Mouse (Mus musculus) heart, adult 8-10 months (tissue): Measurements from ENCODE around the gene Agpat4. TPM values are rescaled to one million over a fixed set of nuclear protein-coding genes. Genes with fewer than 3 reads are reported as not detected.
A peak's percentile ranks its signal among the peaks of the same experiment; 100 is the strongest.

Experiments
- DNase-seq: peaks from one replicate; pipeline ENCODE4 v3.0.0; 2022; ENCODE audit warnings: low spot score
- total RNA-seq, 4 experiments: library from RNA; stranded (reverse); gene quantifications; 2 replicates each; pipeline ENCODE4 v1.2.4; 2022

Agpat4 gene
- 1 to 10 TPM; 2.5 to 3.8 (median 3.4) TPM for total RNA-seq

DNA sequence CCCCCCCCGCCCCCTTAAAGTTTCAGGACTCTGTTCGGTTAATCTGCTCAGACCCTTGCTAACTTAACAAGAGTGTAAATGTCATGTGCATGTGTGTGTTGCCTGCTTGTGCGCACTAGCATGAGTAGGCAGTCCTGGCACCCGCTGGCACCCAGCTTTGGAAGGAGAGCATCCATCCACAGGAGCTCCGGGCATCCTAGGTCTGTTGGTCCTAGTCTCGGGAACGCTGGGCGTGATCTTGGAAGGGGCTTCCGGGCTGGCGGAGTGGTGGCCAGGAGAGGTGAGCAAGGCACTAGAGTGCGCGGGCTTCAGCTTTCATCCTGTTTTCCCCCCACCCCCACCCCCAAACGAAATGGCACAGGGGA, at the start of gene Agpat4:
Gene Agpat4 (plus strand): TSS at position 144 of the 365 bp plus-strand sequence.
- no peak for DNase-seq

GRCm38 (mm10) chr17:12076816-12077215, 41.7 kb upstream of the Agpat4 start:
- no peak for DNase-seq

GRCm38 (mm10) chr17:12080656-12081495, 37.6 kb upstream of the Agpat4 start:
- DNase-seq, result no peak

DNA sequence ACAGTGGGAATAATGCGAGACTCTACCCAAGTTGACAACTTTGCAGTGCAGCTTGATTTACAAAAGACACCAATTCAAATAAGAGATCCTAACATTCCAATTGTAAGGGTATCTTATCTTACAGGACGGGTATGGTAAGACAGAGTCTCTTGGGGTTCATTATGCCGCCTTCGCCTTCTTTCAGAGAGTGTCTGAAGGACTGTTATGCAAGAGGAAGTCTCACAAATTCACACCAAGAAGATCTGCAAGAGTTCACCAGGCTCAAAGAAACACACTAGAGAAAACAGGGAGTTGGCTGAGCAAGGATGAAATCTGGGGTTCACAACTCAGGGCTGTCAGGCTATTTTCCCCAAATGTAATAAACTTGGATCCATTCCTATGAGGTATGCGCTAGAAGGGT, 36.3 kb upstream of the Agpat4 start:
- no peak for DNase-seq

- no peak for DNase-seq
These were observed 28.1 kb upstream of the Agpat4 start for GRCm38 (mm10) chr17:12090261-12090927.

- no peak for DNase-seq
These were observed 25.5 kb upstream of the Agpat4 start for GRCm38 (mm10) chr17:12092901-12093564.

DNA sequence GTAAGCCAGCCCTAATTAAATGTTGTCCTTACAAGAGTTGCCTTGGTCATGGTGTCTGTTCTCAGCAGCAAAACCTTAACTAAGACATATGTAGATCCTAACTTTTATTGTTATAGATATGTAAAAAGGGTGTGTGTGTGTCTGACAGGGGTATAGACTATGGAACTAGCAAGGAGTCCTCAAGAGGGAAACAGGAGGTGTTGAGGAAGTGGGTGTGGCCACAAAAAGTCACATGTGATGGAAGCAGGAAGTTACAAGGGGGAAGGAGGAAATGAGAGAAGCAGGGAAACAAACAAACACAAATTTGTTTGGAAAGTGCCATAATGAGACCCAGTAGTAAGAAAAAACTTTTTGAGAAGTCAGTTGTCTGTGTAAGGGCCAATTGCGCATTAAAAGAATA, 24.5 kb upstream of the Agpat4 start:
- no peak for DNase-seq

- DNase-seq, result peak; percentile 28
These were observed 23.5 kb upstream of the Agpat4 start for GRCm38 (mm10) chr17:12094827-12095590.

GRCm38 (mm10) chr17:12099415-12099814, 19.1 kb upstream of the Agpat4 start:
- DNase-seq, result no peak

DNA sequence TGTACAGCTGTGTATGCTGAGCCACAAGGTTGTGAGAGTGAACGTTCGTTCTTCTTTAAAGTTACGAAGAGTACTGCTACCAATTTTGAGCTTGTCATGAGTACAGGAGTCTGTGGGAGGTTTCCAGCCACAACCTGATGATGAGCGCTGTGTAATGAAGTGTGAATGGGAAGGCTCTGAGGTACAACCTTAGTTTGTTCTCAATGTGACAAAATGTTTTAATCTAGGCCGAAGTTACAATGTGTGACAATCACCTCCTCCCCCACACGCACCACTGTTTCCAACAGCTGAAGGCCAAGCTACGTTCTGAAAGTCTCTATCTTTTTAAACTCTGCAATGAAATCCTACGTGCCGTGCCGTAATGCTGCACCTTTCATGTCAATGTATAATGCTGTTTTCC, 16.2 kb upstream of the Agpat4 start:
- no peak for DNase-seq

- no peak for DNase-seq
These were observed 14.7 kb upstream of the Agpat4 start for GRCm38 (mm10) chr17:12103781-12104180.

GRCm38 (mm10) chr17:12104245-12104644, 14.3 kb upstream of the Agpat4 start:
- no peak for DNase-seq

DNA sequence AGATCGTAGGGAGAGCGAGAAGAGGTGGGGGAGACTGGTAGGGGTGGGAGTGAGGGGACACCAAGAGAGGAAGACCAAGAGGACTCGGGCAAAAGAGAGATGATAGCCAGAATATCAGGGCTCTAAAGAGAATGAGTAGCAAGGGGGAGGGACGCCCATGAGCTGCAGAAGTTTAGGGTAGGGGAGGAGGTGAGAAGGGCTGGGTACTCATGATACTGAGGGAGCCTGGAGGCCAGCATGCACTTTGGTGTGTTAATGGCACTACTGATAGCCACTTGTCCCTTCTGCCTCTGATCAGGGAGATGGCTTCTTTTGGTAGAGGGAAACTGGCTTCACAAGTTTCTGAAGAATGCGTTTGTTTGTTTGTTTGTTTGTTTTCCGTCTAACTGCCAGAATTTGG, 13.8 kb upstream of the Agpat4 start:
- DNase-seq, result no peak

GRCm38 (mm10) chr17:12106255-12106654, 12.2 kb upstream of the Agpat4 start:
- DNase-seq, result no peak

DNA sequence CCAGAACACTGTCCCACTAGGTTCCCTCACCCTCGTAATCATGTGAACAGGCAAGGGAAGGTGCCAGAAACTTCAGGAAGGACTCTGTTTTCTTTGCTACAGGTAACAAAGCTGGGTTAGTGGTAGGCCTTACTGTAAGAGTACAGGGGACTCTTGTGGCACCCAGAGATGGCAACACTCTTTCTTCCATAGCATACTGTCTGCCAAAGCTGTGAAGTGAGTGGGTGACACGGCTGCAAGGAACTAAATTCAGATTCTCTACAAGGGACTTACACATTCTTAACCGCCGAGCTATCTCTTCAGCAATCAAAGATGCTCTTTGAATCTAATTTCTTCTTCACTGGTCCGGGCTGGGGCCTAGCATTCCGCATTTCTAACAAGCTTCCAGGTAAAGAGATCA, 4.9 kb upstream of the Agpat4 start:
- no peak for DNase-seq

GRCm38 (mm10) chr17:12115086-12115485, 3.4 kb upstream of the Agpat4 start:
- no peak for DNase-seq

DNA sequence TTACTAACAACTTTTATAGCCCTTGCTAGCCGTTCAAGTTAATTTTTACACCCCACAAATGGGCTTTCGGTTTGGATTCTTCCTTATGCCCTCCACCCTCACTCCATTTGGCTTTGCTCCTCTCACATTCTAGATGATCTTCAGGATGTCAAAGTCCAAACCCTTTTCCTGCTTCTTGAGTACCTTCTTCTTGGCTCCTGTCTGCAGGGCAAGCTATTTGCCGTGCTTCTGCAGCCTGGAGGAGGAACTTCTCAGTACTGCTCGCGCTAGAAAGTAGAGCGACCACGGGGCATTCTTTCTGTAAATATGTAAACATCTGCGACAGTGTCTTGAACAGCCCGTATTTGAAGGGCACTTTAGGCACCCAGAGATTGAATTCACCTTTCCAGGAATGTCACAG, 373 bp upstream of the Agpat4 start:
- DNase-seq, result no peak

- peak; percentile 91 for DNase-seq
These were observed 580 bp downstream of the Agpat4 start for GRCm38 (mm10) chr17:12118926-12119641.

DNA sequence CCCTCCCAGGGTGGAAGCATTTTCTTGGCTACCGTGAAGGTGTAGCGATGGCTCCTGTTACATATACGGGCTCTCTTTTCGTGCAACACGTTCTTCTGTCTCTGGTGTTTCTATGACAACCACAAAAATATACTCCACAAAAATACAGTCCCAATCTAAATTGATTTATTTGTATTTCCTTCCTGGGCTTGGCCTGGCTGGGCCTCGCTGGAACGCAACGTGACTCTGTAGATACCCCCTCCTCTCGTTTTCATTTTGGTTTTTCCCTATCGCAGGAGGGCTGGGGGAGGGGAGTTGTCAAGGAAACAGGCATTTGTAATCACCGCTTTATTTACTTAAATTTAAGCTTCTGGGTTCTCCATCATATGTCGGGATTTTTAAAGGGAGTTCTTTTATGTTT, 1.2 kb downstream of the Agpat4 start:
- DNase-seq, result peak; percentile 11

GRCm38 (mm10) chr17:12120268-12120667, 1.8 kb downstream of the Agpat4 start:
- no peak for DNase-seq

- DNase-seq, result no peak
These were observed 2.8 kb downstream of the Agpat4 start for GRCm38 (mm10) chr17:12121226-12121794.
